Mouse (Mus musculus) limb, embryonic 13.5 days (tissue): ENCODE data around the gene Cenpt. TPM values are rescaled to one million over a fixed set of nuclear protein-coding genes. Genes with fewer than 3 reads are reported as not detected.
A peak's percentile ranks its signal among the peaks of the same experiment; 100 is the strongest.

Experiments used
- ATAC-seq: fragments of 200-750 bp; cut with Nextera tagmentation; 2 replicates; pipeline ENCODE4 v1.8.0; 2017; ENCODE audit warnings: low read depth, moderate number of reproducible peaks, moderate TSS enrichment; ENCODE audit not compliant: low FRiP score
- H3K27ac ChIP-seq: fragments of 300-500 bp; sonication (generic); 2 replicates; pipeline ENCODE4 v1.5.1; 2015; ENCODE audit warnings: inconsistent platforms, mild to moderate bottlenecking, moderate library complexity
- H3K27me3 ChIP-seq: fragments of 300-500 bp; sonication (generic); 2 replicates; pipeline ENCODE4 v1.6.1; 2015; ENCODE audit warnings: mild to moderate bottlenecking, inconsistent platforms
- H3K36me3 ChIP-seq: fragments of 300-500 bp; sonication (generic); 2 replicates; pipeline ENCODE4 v1.6.1; 2015; ENCODE audit warnings: inconsistent platforms, mild to moderate bottlenecking, moderate library complexity
- H3K4me1 ChIP-seq: fragments of 300-500 bp; sonication (generic); 2 replicates; pipeline ENCODE4 v1.6.1; 2015; ENCODE audit warnings: inconsistent platforms
- H3K4me2 ChIP-seq: fragments of 300-500 bp; sonication (generic); replicated peaks from 2 replicates; pipeline ENCODE4 v1.6.1; 2015; ENCODE audit warnings: inconsistent platforms, mild to moderate bottlenecking, moderate library complexity
- H3K4me3 ChIP-seq: fragments of 300-500 bp; sonication (generic); 2 replicates; pipeline ENCODE4 v1.5.1; 2015; ENCODE audit warnings: moderate library complexity, mild to moderate bottlenecking, inconsistent platforms
- H3K9ac ChIP-seq: fragments of 300-500 bp; sonication (generic); 2 replicates; pipeline ENCODE4 v1.6.1; 2015; ENCODE audit warnings: mild to moderate bottlenecking, inconsistent platforms
- H3K9me3 ChIP-seq: fragments of 300-500 bp; sonication (generic); 2 replicates; pipeline ENCODE4 v1.6.1; 2016; ENCODE audit warnings: inconsistent platforms
- WGBS: fragments of 180-500 bp; shearing (Covaris S2); methylation state at CpG from one replicate; pipeline ENCODE4 v1.1.7; 2015; 5-methylcytosine and 5-hydroxymethylcytosine counted together
- polyA plus RNA-seq: library from polyadenylated mRNA; unstranded; fragments of >200 nt; fragmentation: Nextera tagmentation; extraction: Ambion mirVana; gene quantifications from 2 replicates; pipeline ENCODE4 v1.2.1, GENCODE M21; 2015

Cenpt gene
- 52.1 and 54.6 TPM in 2 replicates for polyA plus RNA-seq

GRCm38 (mm10) chr8:105853178-105853577 is at the start of gene Cenpt:
Cenpt (minus strand) TSS chr8:105853278.
- Histone ChIP-seq H3K4me2 (0 out of 2 replicates have a peak within 1 kb of the TSS, but pooled peaks have one; percentile 70), H3K9ac (no peak within 1 kb of the TSS), H3K4me3 (0 out of 2 replicates have a peak within 1 kb of the TSS, but pooled peaks have one; percentile 76), H3K4me1 (peaks cover 36% of the 10 kb centered on the region), H3K27me3 (no peaks in the 10 kb centered on the region), H3K27ac (no peak within 1 kb of the TSS), H3K9me3 (no peaks in the 10 kb centered on the region), H3K36me3 (peaks cover 20% of the 10 kb centered on the region)
- WGBS, result 90% methylated on average over 3 of the region's 3 CpGs
- ATAC-seq, result no peak

GRCm38 (mm10) chr8:105900941-105901616 is 48.0 kb upstream of the Cenpt start:
- H3K27me3 ChIP-seq, result no peaks in the 10 kb centered on the region
- peak overlapping the region; percentile 95 for H3K4me3 ChIP-seq
- no peaks in the 10 kb centered on the region for H3K9me3 ChIP-seq
- H3K4me1 ChIP-seq, result peaks cover 12% of the 10 kb centered on the region
- H3K9ac ChIP-seq, result peak overlapping the region; percentile 99
- peaks cover 7% of the 10 kb centered on the region; the same call in 1 of the 2 replicates for H3K36me3 ChIP-seq
- H3K27ac ChIP-seq, result peak overlapping the region; percentile 89
- H3K4me2 ChIP-seq, result peak overlapping the region; percentile 89
- 33% methylated on average over 16 of the region's 16 CpGs for WGBS
- ATAC-seq, result no peak

GRCm38 (mm10) chr8:105900180-105900940 is 47.3 kb upstream of the Cenpt start, which contains the start of gene Pskh1:
Pskh1 (plus strand) TSS chr8:105900441.
- WGBS, result under 1% methylated on average over 66 of the region's 68 CpGs
- peak within 1 kb of the TSS; percentile 89 for H3K4me2 ChIP-seq
- H3K9me3 ChIP-seq, result no peaks in the 10 kb centered on the region
- ATAC-seq, result peak; percentile 95
- peaks cover 12% of the 10 kb centered on the region for H3K4me1 ChIP-seq
- H3K9ac ChIP-seq, result peak within 1 kb of the TSS; percentile 99
- peaks cover 10% of the 10 kb centered on the region; the same call in 1 of the 2 replicates for H3K36me3 ChIP-seq
- H3K27ac ChIP-seq, result peak within 1 kb of the TSS; percentile 89
- peak within 1 kb of the TSS; percentile 95 for H3K4me3 ChIP-seq
- no peaks in the 10 kb centered on the region for H3K27me3 ChIP-seq

- WGBS, result 82% methylated on average over 9 of the region's 9 CpGs
- H3K4me1 ChIP-seq, result peaks cover 20% of the 10 kb centered on the region
- H3K9me3 ChIP-seq, result no peaks in the 10 kb centered on the region
- H3K27me3 ChIP-seq, result no peaks in the 10 kb centered on the region
- no peak overlapping the region for H3K4me2 ChIP-seq
- ATAC-seq, result no peak
- no peak overlapping the region for H3K4me3 ChIP-seq
- no peak overlapping the region for H3K9ac ChIP-seq
- H3K36me3 ChIP-seq, result peaks cover 25% of the 10 kb centered on the region
- no peak overlapping the region for H3K27ac ChIP-seq
Observed at GRCm38 (mm10) chr8:105897801-105898480, 44.9 kb upstream of the Cenpt start.

GRCm38 (mm10) chr8:105893339-105893738 is 40.3 kb upstream of the Cenpt start, which contains the start of gene Nrn1l:
Nrn1l (plus strand) TSS chr8:105893567.
- Histone ChIP-seq H3K4me2 (0 out of 2 replicates have a peak within 1 kb of the TSS, but pooled peaks have one; percentile 23), H3K36me3 (peaks cover 71% of the 10 kb centered on the region), H3K9ac (peak within 1 kb of the TSS; percentile 45; the same call in 1 of the 2 replicates), H3K4me1 (peaks cover 8% of the 10 kb centered on the region), H3K9me3 (no peaks in the 10 kb centered on the region), H3K27ac (no peak within 1 kb of the TSS), H3K27me3 (no peaks in the 10 kb centered on the region), H3K4me3 (no peak within 1 kb of the TSS)
- ATAC-seq, result peak; percentile 82; the same call in 1 of the 2 replicates
- WGBS, result 6% methylated on average over 11 of the region's 11 CpGs

GRCm38 (mm10) chr8:105892432-105892831 is 39.4 kb upstream of the Cenpt start:
- Histone ChIP-seq H3K4me2 (no peak overlapping the region), H3K36me3 (peaks cover 80% of the 10 kb centered on the region), H3K27me3 (no peaks in the 10 kb centered on the region), H3K4me1 (peaks cover 8% of the 10 kb centered on the region), H3K27ac (no peak overlapping the region), H3K9ac (no peak overlapping the region), H3K4me3 (no peak overlapping the region), H3K9me3 (no peaks in the 10 kb centered on the region)
- no peak for ATAC-seq
- WGBS, result 75% methylated on average over 6 of the region's 6 CpGs

GRCm38 (mm10) chr8:105890870-105891269 is 37.8 kb upstream of the Cenpt start:
- Histone ChIP-seq H3K9ac (no peak overlapping the region), H3K4me2 (no peak overlapping the region), H3K4me3 (no peak overlapping the region), H3K4me1 (peaks cover 8% of the 10 kb centered on the region), H3K27me3 (no peaks in the 10 kb centered on the region), H3K9me3 (no peaks in the 10 kb centered on the region), H3K36me3 (peaks cover 92% of the 10 kb centered on the region), H3K27ac (no peak overlapping the region)
- WGBS, result 83% methylated on average over 6 of the region's 6 CpGs
- ATAC-seq, result no peak

- H3K9me3 ChIP-seq, result no peaks in the 10 kb centered on the region
- H3K27me3 ChIP-seq, result no peaks in the 10 kb centered on the region
- H3K4me2 ChIP-seq, result no peak overlapping the region
- 94% methylated on average over 12 of the region's 12 CpGs for WGBS
- no peak overlapping the region for H3K27ac ChIP-seq
- peaks cover 8% of the 10 kb centered on the region for H3K4me1 ChIP-seq
- no peak for ATAC-seq
- no peak overlapping the region for H3K4me3 ChIP-seq
- H3K36me3 ChIP-seq, result peaks cover 99% of the 10 kb centered on the region
- H3K9ac ChIP-seq, result no peak overlapping the region
Observed at GRCm38 (mm10) chr8:105889756-105890465, 36.8 kb upstream of the Cenpt start.

GRCm38 (mm10) chr8:105880754-105881520 is 27.9 kb upstream of the Cenpt start, which contains the start of gene Edc4:
Edc4 (plus strand) TSS chr8:105880881.
- Histone ChIP-seq H3K4me3 (peak within 1 kb of the TSS; percentile 88), H3K4me2 (peak within 1 kb of the TSS; percentile 86), H3K9me3 (no peaks in the 10 kb centered on the region), H3K27ac (peak within 1 kb of the TSS; percentile 56; the same call in 1 of the 2 replicates), H3K36me3 (peaks cover 57% of the 10 kb centered on the region), H3K4me1 (peaks cover 24% of the 10 kb centered on the region), H3K27me3 (no peaks in the 10 kb centered on the region), H3K9ac (peak within 1 kb of the TSS; percentile 90)
- peak; percentile 80 for ATAC-seq
- WGBS, result under 1% methylated on average over 45 of the region's 45 CpGs

GRCm38 (mm10) chr8:105874301-105874700 is 21.2 kb upstream of the Cenpt start:
- Histone ChIP-seq H3K9ac (no peak overlapping the region), H3K4me3 (no peak overlapping the region), H3K27ac (no peak overlapping the region), H3K4me1 (no peaks in the 10 kb centered on the region), H3K4me2 (no peak overlapping the region), H3K36me3 (peaks cover 87% of the 10 kb centered on the region), H3K9me3 (no peaks in the 10 kb centered on the region), H3K27me3 (no peaks in the 10 kb centered on the region)
- WGBS, result 91% methylated on average over 6 of the region's 6 CpGs
- no peak for ATAC-seq
